Mouse (Mus musculus) testis, postnatal 10 days (tissue): Measurements from ENCODE around the gene Dusp3.
A peak's percentile ranks its signal among the peaks of the same experiment; 100 is the strongest.

Experiments
- DNase-seq: peaks from one replicate; pipeline ENCODE4 v3.0.0; 2021; ENCODE audit warnings: low spot score

Gene Dusp3

GRCm38 (mm10) chr11:101928030-101928762 is 58.6 kb downstream of the Dusp3 start:
- peak; percentile 73 for DNase-seq

GRCm38 (mm10) chr11:101926951-101927589 is 59.7 kb downstream of the Dusp3 start:
- peak; percentile 65 for DNase-seq

DNA sequence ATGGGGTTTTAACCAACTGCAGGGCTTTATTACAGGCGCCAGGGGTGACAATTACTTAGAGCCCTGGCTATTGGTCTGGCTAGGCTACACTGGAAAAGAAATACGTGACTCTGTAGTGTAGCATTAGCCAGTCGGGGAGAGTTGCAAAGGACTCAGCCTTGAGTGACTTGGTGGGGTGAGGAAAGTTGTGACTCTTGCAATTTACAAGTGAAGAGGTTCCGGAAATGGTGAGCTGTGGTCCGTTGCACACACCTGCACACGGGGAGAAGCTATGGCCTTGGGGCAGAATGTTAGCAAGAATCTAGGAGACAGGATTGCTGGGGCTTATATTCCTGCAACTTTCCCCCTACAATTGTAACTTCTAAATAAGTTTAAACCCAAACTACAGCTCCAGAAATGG is 61.2 kb downstream of the Dusp3 start:
- DNase-seq: no peak

DNA sequence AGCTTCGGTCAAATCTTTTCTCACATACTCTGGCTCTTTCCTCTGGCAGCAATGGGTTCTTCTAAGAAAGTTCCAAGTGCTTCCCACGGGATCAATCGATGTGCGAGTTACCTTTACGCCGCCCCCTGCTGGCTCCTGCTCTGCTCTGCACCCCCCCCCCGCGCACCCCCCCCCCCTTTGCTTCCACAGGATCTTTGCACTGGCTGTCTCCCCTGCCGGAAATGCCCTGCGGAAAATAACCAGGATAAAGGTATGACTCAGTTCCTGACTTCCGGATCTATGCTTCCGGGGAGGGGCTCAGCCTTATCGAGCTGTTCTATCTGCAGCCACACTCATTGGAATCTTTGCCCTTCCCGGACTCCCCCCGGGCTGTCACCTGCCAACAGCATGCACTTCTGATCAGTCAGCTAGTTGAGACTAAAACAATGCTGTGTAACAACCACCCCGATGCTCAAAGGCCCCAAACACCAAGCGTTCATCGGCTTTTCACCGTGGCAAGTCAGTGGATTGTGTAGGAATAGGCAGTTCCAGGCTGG is 62.3 kb downstream of the Dusp3 start:
- no peak for DNase-seq

DNA sequence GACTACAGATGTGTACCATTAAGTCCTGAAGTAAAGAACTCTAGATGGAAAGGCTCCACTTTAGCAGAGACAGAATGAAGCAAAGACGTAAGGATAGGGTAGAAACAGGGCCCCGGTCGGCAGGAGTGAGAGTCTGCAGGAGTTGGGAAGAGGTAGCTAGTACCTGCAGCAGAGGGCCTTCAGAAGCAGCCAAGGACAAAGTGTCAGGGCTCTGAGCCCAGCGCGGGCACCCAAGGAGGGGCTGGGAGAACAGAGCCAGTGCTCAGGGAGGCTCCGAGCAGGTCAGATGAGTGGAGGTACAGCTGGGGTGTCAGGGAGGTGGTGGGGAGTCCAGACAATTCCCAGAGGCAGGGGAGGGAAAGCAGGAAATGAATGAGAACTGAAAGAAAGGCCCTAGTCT is 62.8 kb downstream of the Dusp3 start:
- no peak for DNase-seq

DNA sequence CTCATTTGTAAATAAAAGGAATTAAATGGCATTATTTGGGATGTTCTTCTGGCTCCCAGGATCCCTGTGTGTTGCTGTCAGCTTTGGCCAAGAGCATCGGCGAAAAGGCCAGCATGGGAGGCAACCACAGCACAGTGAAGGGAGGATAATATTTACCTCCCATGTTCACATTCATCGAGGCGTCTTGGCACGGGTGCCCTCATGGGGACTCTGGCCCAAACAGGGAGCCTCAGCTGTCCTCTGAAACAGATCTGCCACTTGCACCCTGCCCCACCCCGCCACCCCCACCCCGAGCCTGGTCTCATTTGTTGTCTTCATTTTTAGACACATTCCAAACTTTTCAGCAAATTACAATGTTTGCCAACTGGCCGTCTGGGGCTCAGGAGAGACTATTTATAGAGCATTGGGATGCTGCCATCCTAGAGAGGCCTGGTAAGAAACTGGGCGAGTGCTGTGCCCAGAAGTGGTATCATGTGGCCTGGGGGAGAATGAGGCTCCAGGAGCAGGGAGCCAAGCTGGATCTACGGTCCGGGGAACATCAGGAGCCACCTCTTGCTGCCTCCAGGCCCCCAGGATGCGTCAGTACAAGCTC is 65.4 kb downstream of the Dusp3 start:
- DNase-seq: no peak
